Mouse (Mus musculus) macrophage (primary cell): ENCODE measurements around the gene Tgfbr2. TPM values are rescaled to one million over a fixed set of nuclear protein-coding genes. Genes with fewer than 3 reads are reported as not detected.

ENCODE experiments used
- H3K27ac ChIP-seq: fragments of 350-480 bp; formaldehyde crosslinking; 2 replicates; pipeline ENCODE4 v1.9.0; 2021
- H3K36me3 ChIP-seq: fragments of 350-480 bp; formaldehyde crosslinking; 2 replicates; pipeline ENCODE4 v1.9.0; 2021; ENCODE audit errors: inconsistent target
- H3K4me3 ChIP-seq: fragments of 350-480 bp; formaldehyde crosslinking; 2 replicates; pipeline ENCODE4 v1.9.0; 2021; ENCODE audit errors: inconsistent target
- H3K79me2 ChIP-seq: fragments of 350-480 bp; formaldehyde crosslinking; 2 replicates; pipeline ENCODE4 v1.9.0; 2021; ENCODE audit errors: inconsistent target
- WGBS: methylation state at CpG from one replicate; pipeline ENCODE4 v1.1.7; 2026; ENCODE audit warnings: inconsistent platforms; ENCODE audit not compliant: missing documents; 5-methylcytosine and 5-hydroxymethylcytosine counted together
- polyA plus RNA-seq: library from polyadenylated mRNA; stranded (reverse); fragments of 250-400 nt; gene quantifications from 3 replicates; pipeline ENCODE4 v1.2.4, GENCODE M21; 2018; ENCODE audit warnings: inconsistent platforms

Tgfbr2 gene
- polyA plus RNA-seq, 1 experiment from 2014 or later: 80.3 TPM

GRCm38 (mm10) chr9:116098724-116099595 lies 76.2 kb downstream of the Tgfbr2 start:
- peaks cover 32% of the 10 kb centered on the region; the same call in 1 of the 2 replicates for H3K79me2 ChIP-seq
- H3K27ac ChIP-seq: no peak overlapping the region
- H3K4me3 ChIP-seq: no peak overlapping the region
- peaks cover 57% of the 10 kb centered on the region; the same call in 1 of the 2 replicates for H3K36me3 ChIP-seq
- WGBS: 34% methylated on average over 16 of the region's 16 CpGs

GRCm38 (mm10) chr9:116091921-116092320 lies 83.2 kb downstream of the Tgfbr2 start:
- H3K4me3 ChIP-seq: no peak overlapping the region
- no peaks in the 10 kb centered on the region; the same call in 1 of the 2 replicates for H3K79me2 ChIP-seq
- no peak overlapping the region for H3K27ac ChIP-seq
- peaks cover 61% of the 10 kb centered on the region for H3K36me3 ChIP-seq
- WGBS: 50% methylated on average over 5 of the region's 5 CpGs

DNA sequence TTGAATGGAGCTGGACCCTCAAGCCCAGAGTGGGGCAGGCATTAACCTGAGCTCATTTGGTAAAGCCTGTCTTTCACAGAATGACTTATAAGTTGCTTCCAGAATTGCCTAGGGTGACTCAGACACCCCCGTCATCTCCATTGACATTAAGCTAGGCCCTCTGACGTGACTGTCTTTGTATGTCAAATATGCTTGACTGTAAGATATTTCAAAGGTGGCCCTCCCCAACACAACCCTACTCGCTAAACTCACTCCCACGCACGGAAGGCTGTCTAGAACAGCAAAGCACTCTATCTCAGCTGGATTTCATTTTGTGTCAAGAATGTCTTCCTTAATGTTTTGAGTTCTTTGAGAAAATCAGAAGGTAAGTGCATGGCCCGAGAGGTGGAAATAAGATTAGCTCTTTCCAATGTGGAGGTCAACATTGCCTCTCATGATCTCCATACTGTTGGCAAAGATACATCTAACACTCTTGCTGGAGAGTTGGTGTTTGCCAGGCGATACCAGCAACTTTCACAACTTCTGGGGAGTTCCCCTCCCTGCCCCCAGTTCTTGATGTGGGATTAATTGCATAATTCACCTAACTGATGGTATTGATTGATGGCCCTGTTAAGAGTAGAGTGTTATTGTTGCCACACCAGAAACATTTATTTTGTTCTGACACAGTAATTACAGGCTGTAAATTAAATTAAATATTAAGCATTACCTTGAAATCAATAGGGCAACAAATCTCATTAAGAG lies 83.9 kb downstream of the Tgfbr2 start:
- Histone ChIP-seq H3K79me2 (no peaks in the 10 kb centered on the region; the same call in 1 of the 2 replicates), H3K27ac (no peak overlapping the region), H3K4me3 (no peak overlapping the region), H3K36me3 (peaks cover 61% of the 10 kb centered on the region)
- 88% methylated on average over 7 of the region's 7 CpGs for WGBS

DNA sequence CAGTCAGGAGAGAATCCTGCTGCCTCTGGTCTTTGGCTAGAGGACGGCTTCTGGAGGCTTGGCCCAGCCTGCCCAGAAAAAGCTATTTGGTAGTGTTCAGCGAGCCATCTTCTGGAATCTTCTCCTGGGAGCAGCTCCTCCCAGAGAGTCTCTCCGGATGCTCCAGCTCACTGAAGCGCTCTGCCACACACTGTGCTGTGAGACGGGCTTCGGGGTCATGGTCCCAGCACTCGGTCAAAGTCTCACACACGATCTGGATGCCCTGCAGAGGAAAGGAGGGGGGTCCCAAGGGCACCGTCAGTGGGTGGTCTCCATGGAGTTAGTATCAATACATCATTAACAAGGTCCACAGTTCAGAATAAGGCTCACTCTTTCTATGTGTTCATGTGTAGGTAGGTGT lies 84.9 kb downstream of the Tgfbr2 start:
- 96% methylated on average over 9 of the region's 9 CpGs for WGBS
- peaks cover 61% of the 10 kb centered on the region for H3K36me3 ChIP-seq
- H3K27ac ChIP-seq: no peak overlapping the region
- H3K4me3 ChIP-seq: no peak overlapping the region
- H3K79me2 ChIP-seq: no peaks in the 10 kb centered on the region; the same call in 1 of the 2 replicates

- H3K79me2 ChIP-seq: no peaks in the 10 kb centered on the region
- no peak overlapping the region for H3K4me3 ChIP-seq
- H3K27ac ChIP-seq: no peak overlapping the region
- 93% methylated on average over 9 of the region's 9 CpGs for WGBS
- peaks cover 49% of the 10 kb centered on the region for H3K36me3 ChIP-seq
Observed at GRCm38 (mm10) chr9:116088912-116089311, 86.2 kb downstream of the Tgfbr2 start.

DNA sequence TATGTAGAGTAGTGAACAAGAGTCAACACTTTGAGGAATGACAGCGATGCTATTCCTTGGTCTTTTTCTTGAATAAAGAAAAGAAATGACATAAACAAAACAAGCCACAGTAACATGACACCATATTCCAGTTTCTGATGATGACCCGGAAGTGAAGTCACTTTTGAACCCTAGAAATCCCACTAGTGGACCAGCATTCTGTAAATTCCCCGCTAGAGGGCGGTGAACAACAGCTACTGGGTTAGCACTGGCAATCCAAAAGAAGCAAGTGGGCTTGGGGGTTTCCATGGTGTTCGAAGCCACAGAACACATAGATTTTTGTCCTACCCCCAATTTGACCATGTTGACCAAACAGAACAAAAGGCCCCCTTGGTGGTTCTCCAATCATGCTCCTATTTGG lies 87.3 kb downstream of the Tgfbr2 start:
- 32% methylated on average over 5 of the region's 5 CpGs for WGBS
- Histone ChIP-seq H3K36me3 (peaks cover 45% of the 10 kb centered on the region), H3K4me3 (no peak overlapping the region), H3K27ac (no peak overlapping the region), H3K79me2 (no peaks in the 10 kb centered on the region)

GRCm38 (mm10) chr9:116087263-116087662 lies 87.9 kb downstream of the Tgfbr2 start:
- Histone ChIP-seq H3K36me3 (peaks cover 39% of the 10 kb centered on the region), H3K27ac (no peak overlapping the region), H3K4me3 (no peak overlapping the region), H3K79me2 (no peaks in the 10 kb centered on the region)
- WGBS: 86% methylated on average over 5 of the region's 5 CpGs

GRCm38 (mm10) chr9:116085999-116086398 lies 89.2 kb downstream of the Tgfbr2 start:
- Histone ChIP-seq H3K27ac (no peak overlapping the region), H3K79me2 (no peaks in the 10 kb centered on the region), H3K4me3 (no peak overlapping the region), H3K36me3 (peaks cover 26% of the 10 kb centered on the region)
- 90% methylated on average over 6 of the region's 6 CpGs for WGBS

DNA sequence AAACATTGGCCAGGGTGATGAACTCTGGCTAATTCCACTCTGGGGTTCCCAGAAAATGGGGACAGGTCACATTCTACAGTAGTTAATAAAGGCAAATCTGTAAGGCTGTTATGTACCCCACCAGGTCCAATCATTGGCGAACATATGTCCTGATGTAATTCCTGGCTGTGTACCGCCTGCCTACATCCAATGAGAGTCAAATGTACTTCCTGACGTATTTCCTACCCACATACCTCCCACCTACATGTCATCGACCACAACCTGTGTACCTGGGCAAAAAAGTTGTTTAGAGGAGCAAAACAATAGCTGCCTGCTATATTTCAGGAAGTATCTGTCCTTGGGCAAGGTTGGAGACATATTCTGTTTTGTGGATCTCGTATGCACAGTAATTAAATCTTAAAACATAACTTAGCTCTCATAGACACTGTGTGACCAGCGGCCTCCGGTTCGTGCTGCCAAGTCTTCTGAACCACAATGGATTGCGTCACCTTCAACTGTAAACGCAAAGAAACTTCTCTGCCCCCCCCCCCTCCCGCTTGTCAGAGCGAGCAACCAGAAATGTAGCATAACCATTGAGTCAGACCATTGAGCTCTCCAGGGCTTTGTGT lies 90.7 kb downstream of the Tgfbr2 start:
- Histone ChIP-seq H3K79me2 (no peaks in the 10 kb centered on the region), H3K4me3 (no peak overlapping the region), H3K27ac (peak overlapping the region; percentile 40), H3K36me3 (peaks cover 11% of the 10 kb centered on the region; the same call in 1 of the 2 replicates)
- 7% methylated on average over 11 of the region's 12 CpGs for WGBS

- Histone ChIP-seq H3K79me2 (no peaks in the 10 kb centered on the region), H3K36me3 (peaks cover 5% of the 10 kb centered on the region; the same call in 1 of the 2 replicates), H3K27ac (peak overlapping the region; percentile 40), H3K4me3 (no peak overlapping the region)
- WGBS: 18% methylated on average over 8 of the region's 8 CpGs
Observed at GRCm38 (mm10) chr9:116083726-116084323, 91.3 kb downstream of the Tgfbr2 start.

DNA sequence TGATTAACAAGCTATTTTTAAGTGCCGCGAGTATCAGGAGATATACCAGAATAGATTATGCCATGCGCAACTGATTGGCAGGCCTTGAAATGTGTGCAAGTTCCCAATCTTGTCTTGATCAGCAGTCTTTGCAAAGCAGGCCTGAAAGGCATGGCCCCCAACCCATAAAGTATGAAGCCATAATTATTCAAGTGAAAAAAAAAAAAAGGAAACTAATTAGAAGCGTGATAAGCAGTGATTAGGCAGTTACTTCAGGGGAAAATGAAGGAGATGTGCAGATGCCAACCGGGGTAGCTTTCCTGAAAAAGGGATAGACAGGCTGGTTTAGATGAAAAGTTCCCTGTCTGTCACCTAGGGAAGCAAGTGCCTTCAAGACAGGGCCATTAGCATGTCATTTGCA lies 91.9 kb downstream of the Tgfbr2 start:
- Histone ChIP-seq H3K79me2 (no peaks in the 10 kb centered on the region), H3K4me3 (no peak overlapping the region), H3K27ac (no peak overlapping the region; the same call in 1 of the 2 replicates), H3K36me3 (no peaks in the 10 kb centered on the region)
- 77% methylated on average over 5 of the region's 5 CpGs for WGBS

GRCm38 (mm10) chr9:116081781-116082180 lies 93.4 kb downstream of the Tgfbr2 start:
- 90% methylated on average over 4 of the region's 4 CpGs for WGBS
- Histone ChIP-seq H3K4me3 (no peak overlapping the region), H3K36me3 (no peaks in the 10 kb centered on the region), H3K79me2 (no peaks in the 10 kb centered on the region), H3K27ac (no peak overlapping the region)

DNA sequence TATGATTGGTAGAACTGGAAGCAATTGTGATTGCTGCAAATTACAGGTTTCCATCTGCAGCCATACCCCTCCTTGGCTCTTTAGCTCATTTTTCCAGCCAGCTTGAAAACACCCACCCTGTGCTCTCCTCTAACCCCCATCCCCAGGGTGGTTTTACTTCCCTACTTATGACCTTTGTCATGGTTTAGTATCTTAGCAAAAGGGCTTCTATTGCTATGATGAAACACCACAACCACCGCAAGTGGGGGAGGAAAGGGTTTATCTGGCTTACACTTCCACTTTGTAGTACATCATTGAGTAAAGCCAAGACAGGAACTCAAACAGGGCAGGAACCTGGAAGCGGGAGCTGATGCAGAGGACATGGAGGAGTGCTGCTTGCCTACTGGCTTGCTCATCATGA lies 97.7 kb downstream of the Tgfbr2 start:
- Histone ChIP-seq H3K79me2 (no peaks in the 10 kb centered on the region), H3K36me3 (no peaks in the 10 kb centered on the region), H3K27ac (no peak overlapping the region), H3K4me3 (no peak overlapping the region)
- WGBS: 16% methylated on average over 2 of the region's 2 CpGs

- no peaks in the 10 kb centered on the region for H3K79me2 ChIP-seq
- no peak overlapping the region for H3K27ac ChIP-seq
- H3K36me3 ChIP-seq: no peaks in the 10 kb centered on the region
- WGBS: 44% methylated on average over 2 of the region's 2 CpGs
- no peak overlapping the region for H3K4me3 ChIP-seq
Observed at GRCm38 (mm10) chr9:116076946-116077345, 98.2 kb downstream of the Tgfbr2 start.
